Mouse (Mus musculus): ENCODE measurements around the gene Mical2.
A peak's percentile ranks its signal among the peaks of the same experiment; 100 is the strongest.

Mical2 gene

GRCm38 (mm10) chr7:112397786-112398185, 172.1 kb downstream of the Mical2 start:
- peak; percentile 84 for DNase-seq (ENCODE audit: low read depth, low spot score)

GRCm38 (mm10) chr7:112399425-112400170, 173.9 kb downstream of the Mical2 start:
- DNase-seq (ENCODE audit: low read depth, low spot score), result no peak

- DNase-seq (ENCODE audit: low read depth, low spot score), result peak; percentile 92
Observed at GRCm38 (mm10) chr7:112400175-112400574, 174.5 kb downstream of the Mical2 start.

- DNase-seq (ENCODE audit: low read depth, low spot score), result no peak
Observed at GRCm38 (mm10) chr7:112405061-112405460, 179.4 kb downstream of the Mical2 start.

GRCm38 (mm10) chr7:112405578-112405977, 179.9 kb downstream of the Mical2 start:
- DNase-seq (ENCODE audit: low read depth, low spot score), result no peak

- peak; percentile 78 for DNase-seq (ENCODE audit: low read depth, low spot score)
Observed at GRCm38 (mm10) chr7:112407597-112407996, 181.9 kb downstream of the Mical2 start.

GRCm38 (mm10) chr7:112409991-112410390, 184.3 kb downstream of the Mical2 start:
- DNase-seq (ENCODE audit: low read depth, low spot score), result no peak

- DNase-seq (ENCODE audit: low read depth, low spot score), result no peak
Observed at GRCm38 (mm10) chr7:112413286-112413685, 187.6 kb downstream of the Mical2 start.

- no peak for DNase-seq (ENCODE audit: low read depth, low spot score)
Observed at GRCm38 (mm10) chr7:112416058-112416526, 190.4 kb downstream of the Mical2 start.

- DNase-seq (ENCODE audit: low read depth, low spot score), result no peak
Observed at GRCm38 (mm10) chr7:112416730-112417513, 191.3 kb downstream of the Mical2 start.

GRCm38 (mm10) chr7:112417598-112417997, 191.9 kb downstream of the Mical2 start:
- no peak for DNase-seq (ENCODE audit: low read depth, low spot score)

GRCm38 (mm10) chr7:112423438-112423837, 197.8 kb downstream of the Mical2 start:
- DNase-seq (ENCODE audit: low read depth, low spot score), result peak; percentile 72

GRCm38 (mm10) chr7:112426811-112427210, 201.2 kb downstream of the Mical2 start:
- DNase-seq (ENCODE audit: low read depth, low spot score), result peak; percentile 64

- DNase-seq (ENCODE audit: low read depth, low spot score), result peak; percentile 75
Observed at GRCm38 (mm10) chr7:112427357-112428157, 201.9 kb downstream of the Mical2 start, which contains the start of gene Parva. TSS of gene Parva (plus strand) at chr7:112427505.

- peak; percentile 92 for DNase-seq (ENCODE audit: low read depth, low spot score)
Observed at GRCm38 (mm10) chr7:112428158-112428535, 202.5 kb downstream of the Mical2 start.

GRCm38 (mm10) chr7:112439846-112440245, 214.2 kb downstream of the Mical2 start:
- DNase-seq (ENCODE audit: low read depth, low spot score), result no peak

GRCm38 (mm10) chr7:112444152-112444984, 218.7 kb downstream of the Mical2 start:
- no peak for DNase-seq (ENCODE audit: low read depth, low spot score)

GRCm38 (mm10) chr7:112444985-112445367, 219.3 kb downstream of the Mical2 start:
- DNase-seq (ENCODE audit: low read depth, low spot score), result no peak

GRCm38 (mm10) chr7:112446498-112446897, 220.8 kb downstream of the Mical2 start:
- no peak for DNase-seq (ENCODE audit: low read depth, low spot score)

GRCm38 (mm10) chr7:112449954-112450700, 224.5 kb downstream of the Mical2 start:
- no peak for DNase-seq (ENCODE audit: low read depth, low spot score)
